Mouse (Mus musculus) hematopoietic stem cell, adult 5-6 weeks (primary cell): ENCODE data around the gene Ccdc54. TPM values are rescaled to one million over a fixed set of nuclear protein-coding genes. Genes with fewer than 3 reads are reported as not detected.

ENCODE experiments used
- ATAC-seq, 2 experiments: fragments of 125-278 bp in 1 of 2; replicated peaks in 1 of 2; 2 replicates each; pipeline ENCODE4 v1.8.0; 2016 to 2017; ENCODE audit warnings: inconsistent platforms in 2 of 2, mild to moderate bottlenecking in 2 of 2, moderate number of reproducible peaks in 2 of 2, low read depth in 1 of 2, moderate TSS enrichment in 1 of 2; ENCODE audit not compliant: low FRiP score in 2 of 2, poor library complexity in 2 of 2, severe bottlenecking in 2 of 2, insufficient read depth in 1 of 2, low TSS enrichment in 1 of 2
- total RNA-seq: library from RNA; stranded (forward); fragments of 172-1452, 232-1000 nt; gene quantifications from 2 replicates; pipeline ENCODE4 v1.2.3, GENCODE M21; 2017

Gene Ccdc54
- total RNA-seq, result not detected in 2 replicates

DNA sequence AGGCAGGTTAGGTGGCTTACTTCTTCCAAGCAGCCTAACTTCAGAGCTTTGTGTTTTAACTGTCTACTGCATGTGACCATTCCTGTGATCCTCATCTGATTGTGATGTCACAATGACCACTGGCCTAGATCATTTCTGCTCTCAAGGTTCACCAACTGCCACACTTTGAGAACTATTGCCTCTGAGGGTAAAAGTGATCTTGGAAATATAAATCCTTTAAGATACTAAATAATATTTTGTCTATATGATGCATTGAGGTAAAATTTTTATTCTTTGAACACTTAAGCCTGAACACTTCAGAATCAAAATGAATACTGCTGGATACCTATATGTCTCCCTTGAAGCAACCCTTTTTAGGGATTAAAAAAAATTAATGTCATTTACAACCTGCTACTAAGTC lies at the start of gene Ccdc54:
Gene Ccdc54, minus strand, starts transcription at position 101 of the 400 bp plus-strand sequence.
- ATAC-seq, result no peak

DNA sequence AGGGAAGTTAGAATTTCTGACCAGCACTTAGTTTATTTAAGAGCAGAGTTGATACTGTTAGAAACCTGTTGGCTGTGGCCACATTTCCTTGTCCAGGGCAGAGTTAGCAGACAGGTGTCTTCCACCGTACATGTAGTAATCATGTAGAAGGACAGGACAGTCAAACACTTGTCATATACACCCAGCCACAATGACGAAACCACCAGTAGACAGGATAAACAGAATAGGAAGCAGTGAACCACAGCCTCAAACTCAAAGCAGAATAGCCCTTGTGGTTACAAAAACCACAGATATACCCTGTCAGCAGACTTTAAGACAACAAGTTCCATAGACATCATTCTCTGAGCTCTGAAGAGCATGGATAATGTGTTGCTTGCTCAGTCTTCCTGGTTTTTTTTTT lies 41.6 kb upstream of the Ccdc54 start:
- ATAC-seq, result peak; percentile 84 to 91

DNA sequence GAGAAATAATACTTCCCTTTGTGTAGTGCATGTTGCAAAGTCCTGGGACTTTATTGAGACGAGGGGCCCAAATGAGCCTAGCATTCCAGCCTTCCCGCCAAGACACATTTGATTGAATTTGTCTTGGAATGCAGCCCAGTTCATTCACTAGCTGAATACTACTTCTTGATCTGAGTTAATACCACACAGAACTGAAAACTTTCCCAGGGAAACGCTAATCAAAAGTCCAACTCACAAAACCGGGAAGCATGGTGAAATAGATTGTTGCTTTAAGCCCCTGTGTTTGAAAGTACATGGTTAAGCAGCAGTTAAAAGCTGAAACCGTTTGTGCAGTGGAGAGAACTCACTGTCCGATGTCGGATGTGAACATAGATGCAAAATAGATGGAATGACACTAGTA lies 24.6 kb upstream of the Ccdc54 start:
- ATAC-seq, result no peak

DNA sequence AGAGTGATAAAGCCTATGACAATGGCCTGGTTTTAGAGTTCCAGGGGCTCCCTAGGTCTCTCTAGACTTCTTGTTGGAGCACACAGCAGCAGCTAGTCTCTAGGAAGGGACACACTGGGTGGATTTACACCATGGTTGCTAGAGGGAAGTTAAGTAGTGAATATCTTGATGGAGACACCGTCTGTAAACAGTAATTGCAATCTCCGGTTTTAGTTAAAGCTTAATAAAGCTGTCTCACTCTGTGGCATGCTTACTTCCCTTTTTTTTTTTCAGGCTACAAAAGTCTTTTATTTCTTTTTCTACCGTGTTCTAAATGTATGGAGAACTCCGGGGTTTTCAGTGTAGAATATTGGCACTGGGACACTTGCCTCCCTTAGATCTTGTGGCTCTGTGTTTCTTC lies 22.0 kb upstream of the Ccdc54 start:
- peak; percentile 82 to 95 for ATAC-seq

DNA sequence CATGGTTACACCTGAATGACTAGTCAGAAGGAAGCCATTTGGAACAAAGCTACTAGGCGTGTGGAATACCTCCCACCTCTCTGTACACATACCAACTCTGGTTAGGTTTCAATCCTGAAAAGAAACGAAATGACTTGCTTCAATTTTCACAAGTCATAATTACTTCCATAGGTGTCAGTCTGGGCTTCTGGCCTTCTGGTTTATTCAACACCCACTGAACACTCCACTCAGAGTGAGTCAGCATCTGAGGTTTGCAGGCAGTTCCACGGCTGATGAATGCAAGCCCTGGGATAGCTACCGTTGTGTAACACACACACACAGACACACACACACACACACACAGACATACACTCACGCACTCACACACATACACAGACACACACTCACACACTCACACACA lies 19.6 kb upstream of the Ccdc54 start:
- ATAC-seq, result peak; percentile 48 to 52; a peak in 2 of 4 replicates

DNA sequence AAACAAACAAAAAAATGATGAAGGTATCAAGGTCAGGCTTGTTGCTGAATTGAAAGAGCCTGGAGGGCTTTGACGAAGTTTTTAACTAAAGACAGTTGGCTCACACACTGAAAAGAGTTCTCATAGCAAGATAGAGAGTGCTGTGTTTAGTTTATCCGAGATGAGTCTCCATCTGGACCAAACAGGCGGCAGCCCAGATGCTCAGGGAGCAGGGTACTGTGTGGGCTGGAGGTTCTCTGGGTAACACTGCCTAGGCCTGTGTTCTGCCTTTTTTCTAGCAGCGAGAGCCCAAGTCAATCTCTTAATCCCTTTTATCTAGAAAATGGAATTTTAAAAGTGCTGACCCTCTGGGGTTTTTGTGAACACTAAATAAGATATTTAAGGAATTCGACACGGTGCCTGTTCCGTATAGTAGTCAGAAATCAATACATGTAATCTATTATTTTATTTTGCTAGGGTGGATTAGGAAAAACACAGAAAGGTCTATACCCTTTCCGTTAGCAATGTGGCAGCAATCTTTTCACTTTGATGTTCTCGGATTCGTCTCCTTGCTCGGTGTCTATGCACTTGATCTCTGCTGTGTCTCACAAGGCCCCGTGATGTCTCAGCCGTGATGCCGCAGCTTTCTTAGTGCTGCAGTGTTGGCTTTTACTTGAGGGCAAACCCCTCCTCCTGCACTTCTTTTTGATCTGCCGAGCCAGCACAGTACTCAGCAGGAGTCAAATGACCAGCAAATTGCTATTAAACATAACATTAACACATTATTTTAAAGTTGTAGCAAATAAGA lies 17.0 kb upstream of the Ccdc54 start:
- ATAC-seq, result no peak

DNA sequence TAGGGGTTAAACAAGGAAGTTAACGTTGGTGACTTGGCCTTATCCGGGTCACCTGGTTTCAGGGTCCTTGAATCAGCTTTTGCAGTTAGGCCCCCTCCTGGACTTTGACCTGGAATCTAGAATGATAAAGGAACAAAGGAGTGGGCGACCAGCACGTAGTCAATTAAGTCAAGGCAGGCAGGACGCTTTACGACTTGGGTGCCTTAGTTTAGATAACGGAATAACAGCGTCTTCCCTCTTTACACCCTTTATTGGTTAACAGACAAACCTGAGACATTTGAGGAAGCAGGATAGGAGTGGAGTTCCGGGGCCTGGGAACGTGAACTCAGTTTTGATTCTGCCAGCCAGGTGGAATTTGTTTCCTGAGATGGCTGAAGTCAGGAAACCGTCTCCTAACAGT lies 13.9 kb upstream of the Ccdc54 start:
- no peak for ATAC-seq

DNA sequence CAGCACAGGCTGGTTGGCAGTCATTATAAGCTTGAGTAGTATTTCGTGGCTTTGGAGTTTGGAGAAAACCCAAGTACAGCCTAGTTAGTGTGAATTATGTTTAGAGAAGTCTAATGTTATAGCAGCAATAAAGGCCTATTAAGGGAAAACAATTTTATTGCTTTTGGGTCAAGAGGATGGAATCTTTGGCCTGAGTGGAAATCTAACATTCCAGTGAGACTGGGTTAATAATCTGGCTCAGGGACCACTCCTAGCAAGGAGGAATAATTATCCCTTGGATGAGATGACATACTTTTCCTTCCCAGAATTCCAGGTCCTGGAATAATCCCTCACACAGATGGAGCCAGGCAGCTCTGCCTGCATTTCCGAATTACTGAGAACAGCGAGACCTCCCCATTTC lies 11.0 kb upstream of the Ccdc54 start:
- ATAC-seq, result no peak

DNA sequence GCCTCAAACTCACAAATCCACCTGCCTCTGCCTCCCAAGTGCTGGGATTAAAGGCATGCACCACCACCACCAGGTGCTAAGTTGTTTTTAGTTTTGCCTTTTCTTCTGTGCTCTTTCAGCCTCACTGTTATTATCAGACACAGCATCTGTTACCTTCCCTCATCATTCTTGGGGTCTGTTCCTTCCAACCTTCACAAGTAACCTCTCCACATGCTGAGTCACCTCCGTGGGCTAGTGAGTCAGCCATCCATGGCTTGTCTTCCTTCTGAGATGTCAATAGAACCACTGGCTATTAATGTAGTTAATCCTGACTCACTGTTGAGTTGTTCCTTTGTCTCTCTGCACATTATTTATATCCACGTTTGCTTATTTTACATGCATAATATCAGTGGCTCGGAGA lies 9.7 kb upstream of the Ccdc54 start:
- peak; percentile 40 to 80; a peak in 3 of 4 replicates for ATAC-seq

DNA sequence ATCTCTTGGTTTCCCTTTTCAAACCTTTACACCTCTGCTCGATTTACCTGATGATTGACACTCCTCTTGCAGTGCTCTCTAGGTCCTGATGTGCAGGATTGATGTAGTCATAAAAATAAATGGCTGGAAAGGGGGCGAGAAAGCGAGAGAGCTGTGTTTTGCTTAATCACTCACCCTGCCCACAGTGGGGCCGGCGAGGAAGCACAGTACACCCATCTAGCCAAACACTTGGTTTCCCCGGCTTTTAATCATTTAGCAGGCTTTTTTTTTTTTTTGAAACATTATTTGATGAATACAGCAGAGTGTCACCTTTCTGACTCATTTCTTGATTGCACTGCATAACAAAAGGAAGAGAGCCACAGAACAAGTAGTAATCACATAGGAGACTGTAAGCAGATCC lies 5.7 kb upstream of the Ccdc54 start:
- ATAC-seq, result peak; percentile 53 to 57; a peak in 3 of 4 replicates

DNA sequence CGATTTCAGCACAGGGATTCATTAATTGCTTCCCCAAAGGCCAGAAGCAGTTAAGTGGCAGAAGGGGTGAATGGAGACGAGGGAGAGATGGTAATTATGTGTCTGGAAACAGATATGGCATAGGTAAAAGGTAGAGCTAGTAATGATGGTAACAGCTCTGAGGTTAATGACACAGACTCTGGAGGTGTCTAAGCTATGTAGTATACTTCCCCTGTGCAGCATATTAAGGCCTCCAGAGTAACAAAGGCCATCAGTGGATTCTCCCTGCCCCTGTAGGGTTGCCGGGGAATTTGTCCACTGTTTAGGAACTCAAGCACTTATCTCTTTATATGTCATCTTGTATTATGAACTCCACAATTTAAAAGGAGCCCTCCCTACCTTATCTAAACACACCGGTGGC lies 5.2 kb upstream of the Ccdc54 start:
- no peak for ATAC-seq

DNA sequence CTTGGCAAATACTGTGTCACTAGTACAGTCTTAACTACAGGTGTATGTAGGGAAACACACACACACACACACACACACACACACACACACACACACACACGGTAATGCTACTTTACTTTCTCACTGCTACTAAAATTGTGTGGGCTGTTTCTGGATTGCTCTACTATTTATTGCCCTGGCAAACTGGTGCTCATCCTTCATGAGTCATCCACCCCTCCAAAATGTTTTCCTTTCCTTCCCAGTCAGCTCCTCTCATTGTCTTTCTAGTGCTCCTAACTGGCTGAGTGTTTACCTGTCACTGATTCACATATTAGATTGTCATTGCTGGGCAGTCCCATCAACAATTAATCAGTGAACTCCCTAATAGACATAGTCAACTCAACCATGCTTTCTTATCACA lies 3.9 kb upstream of the Ccdc54 start:
- ATAC-seq, result no peak

DNA sequence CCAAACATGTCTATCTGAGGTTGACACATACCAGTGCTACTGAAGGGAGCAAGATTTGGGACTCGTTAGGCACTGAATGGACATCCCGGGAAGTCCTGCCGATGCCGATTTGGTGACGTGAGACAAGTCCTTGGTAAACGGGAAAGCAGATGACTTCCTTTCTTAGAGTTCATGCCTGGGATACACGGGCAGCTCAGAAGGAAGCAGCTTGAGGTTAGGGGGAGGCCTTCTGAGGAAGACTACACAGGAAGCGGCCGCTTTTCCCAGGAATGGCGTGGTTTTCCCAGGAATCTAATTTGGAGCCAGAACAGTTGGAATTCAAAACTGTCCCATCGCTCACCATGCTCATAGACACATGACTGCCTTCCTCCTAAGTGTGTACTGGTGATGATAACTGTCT lies 2.4 kb upstream of the Ccdc54 start:
- no peak for ATAC-seq

DNA sequence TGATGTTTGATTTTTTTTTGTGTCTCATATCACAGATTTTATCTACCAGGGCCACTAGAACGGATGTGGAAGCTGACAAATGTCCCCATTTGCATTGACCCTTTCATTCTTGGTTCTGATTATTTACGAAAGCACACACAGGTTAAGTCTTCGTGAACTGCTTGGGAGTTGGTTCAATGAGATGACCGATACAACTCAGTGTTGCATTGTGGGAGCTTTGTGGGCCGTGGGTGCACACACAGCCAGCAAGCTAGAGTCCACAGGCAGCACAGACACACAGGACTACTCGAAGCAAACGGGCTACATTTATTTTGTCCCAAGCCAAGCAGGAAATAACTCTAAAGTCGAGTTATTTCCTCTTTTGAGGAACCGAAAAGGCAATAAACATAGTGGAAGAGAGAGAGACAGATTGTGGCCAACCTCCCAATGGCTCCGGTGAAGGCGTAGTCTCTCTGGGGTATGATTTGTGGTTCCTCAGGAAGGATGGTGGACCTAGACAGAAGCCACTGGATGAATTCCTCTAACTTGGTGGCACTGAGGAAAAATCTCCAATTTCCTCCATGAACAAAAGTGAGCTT lies 1.3 kb downstream of the Ccdc54 start:
- ATAC-seq, result peak; percentile 70 to 75

DNA sequence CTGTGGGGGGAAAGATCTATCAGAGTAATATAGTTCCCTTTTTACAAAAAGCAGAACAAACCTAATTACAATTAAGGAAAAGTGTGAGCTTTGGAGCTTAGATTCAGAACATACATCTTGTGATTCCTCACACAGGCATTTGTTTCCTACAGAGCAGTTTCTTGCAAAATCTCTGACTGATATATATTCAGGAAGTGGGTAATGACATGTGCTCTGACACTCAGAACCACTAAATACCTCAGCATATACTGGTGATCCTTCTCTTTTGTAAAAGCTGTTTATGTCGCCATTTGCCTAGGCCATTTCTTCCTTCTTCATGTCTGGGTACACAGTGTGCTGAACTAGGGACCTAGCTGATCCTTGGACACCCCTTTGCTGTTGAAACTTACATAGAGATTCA lies 2.8 kb downstream of the Ccdc54 start:
- peak; percentile 75 to 81 for ATAC-seq

DNA sequence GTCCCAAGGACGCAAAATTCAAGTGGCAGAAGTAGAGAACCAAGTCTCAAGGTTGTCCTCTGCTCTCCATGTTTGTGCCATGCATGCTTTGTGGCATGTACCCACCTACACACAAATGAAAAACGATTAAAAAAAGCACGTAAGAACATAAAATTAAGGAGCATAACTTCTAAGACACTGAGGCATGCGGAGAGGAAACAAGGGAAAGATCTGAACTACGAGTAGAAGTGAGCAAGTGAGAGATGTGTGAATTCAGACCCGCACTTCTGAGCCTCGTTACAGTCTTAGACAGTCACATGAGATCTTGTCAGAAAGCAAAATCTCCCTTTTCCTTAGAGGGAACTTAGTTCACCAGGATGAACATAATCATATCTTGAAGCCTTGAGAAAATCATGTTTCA lies 3.8 kb downstream of the Ccdc54 start:
- no peak for ATAC-seq

DNA sequence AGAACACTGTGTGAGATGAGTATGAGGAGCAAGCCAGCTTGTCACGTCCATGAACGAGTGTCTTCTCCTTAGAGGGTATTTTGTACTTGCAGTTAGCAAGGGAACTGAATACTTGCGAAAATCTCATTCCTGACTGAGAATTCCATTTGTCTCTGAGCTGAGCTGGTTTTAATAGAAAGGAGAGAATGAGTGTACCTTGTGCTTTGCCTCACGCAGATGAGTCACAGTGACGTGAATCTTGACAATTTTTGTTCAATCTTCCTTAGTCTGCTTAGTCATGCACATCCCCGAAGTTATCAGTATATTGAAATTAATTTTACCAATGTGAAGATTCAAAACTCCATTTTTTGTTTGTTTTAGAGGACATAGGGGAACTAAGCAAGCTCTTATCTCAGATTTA lies 12.6 kb downstream of the Ccdc54 start:
- ATAC-seq, result no peak

DNA sequence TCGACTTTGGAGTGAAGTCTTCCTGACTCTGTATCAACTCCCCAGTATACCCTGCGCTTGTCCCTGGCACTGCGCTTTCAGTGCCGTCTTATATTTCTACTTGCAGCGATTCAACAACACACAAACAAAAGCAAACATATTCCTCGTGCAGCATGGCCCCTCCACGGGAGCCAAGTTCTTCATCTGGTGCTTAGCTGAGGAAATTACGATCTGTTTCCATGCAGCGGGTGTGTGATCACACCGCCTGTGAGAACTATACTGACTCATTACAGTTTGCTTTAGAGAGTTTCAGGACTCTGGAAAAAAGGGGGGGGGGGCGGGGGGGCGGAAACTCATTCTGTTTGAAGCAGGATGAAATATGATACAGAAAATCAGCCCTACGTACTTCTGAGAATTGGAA lies 18.4 kb downstream of the Ccdc54 start:
- ATAC-seq, result no peak

DNA sequence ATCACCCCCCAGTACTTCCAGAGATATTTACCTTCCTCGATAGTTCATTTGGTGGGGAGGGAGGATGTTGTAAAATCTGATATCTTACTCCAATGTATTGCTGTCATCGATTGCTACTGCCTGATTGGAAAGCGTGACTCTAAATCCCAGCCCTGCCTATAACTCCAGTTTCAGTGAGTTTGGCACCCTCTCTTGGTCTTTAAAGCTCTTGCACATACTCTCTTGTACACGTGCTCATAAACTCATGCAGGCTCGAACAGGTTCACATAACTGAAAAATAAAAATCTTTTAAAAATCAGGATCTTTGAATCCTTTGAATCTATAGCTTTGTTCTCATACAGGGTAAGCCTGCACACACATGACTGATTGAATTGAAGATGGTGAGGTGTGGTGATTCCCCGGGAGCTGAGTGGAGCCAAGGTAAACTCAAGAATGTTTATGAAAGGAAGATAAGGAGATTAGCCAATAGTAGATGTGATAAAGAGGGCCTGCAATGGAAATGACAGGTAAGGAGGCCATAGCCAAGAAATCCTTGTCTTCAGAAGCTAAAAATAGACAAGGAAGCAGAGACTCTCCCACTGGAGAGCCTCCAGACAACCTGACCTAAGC lies 31.7 kb downstream of the Ccdc54 start:
- ATAC-seq, result no peak
